Mouse (Mus musculus) hindbrain, postnatal 0 days (tissue): ENCODE measurements at regions not wholly inside any gene's neighbourhood (a gene's known extent, or its start where the extent isn't known, plus 50 kb on each side); places are given as distances from the start of the nearest gene placed in this dataset.
"Not testable (repeated sequence)": the region's sequence is repeated elsewhere in the genome, so short reads cannot be mapped to it uniquely, and the experiment has no call there.

ENCODE experiments used
- ATAC-seq: fragments of 200-750 bp; cut with Nextera tagmentation; 2 replicates; pipeline ENCODE4 v1.8.0; 2017; ENCODE audit warnings: mild to moderate bottlenecking, moderate TSS enrichment, moderate library complexity
- DNase-seq: peaks from one replicate; pipeline ENCODE4 v3.0.0-alpha.2; 2015; ENCODE audit warnings: low spot score
- H3K27ac ChIP-seq: fragments of 300-500 bp; sonication (generic); 2 replicates; pipeline ENCODE4 v1.5.1; 2014; ENCODE audit warnings: mild to moderate bottlenecking
- H3K27me3 ChIP-seq: fragments of 300-500 bp; sonication (generic); 2 replicates; pipeline ENCODE4 v1.6.1; 2014; ENCODE audit warnings: low read length, mixed read lengths; ENCODE audit not compliant: insufficient read depth
- H3K36me3 ChIP-seq: fragments of 300-500 bp; sonication (generic); 2 replicates; pipeline ENCODE4 v1.6.1; 2014; ENCODE audit warnings: low read length, mixed read lengths; ENCODE audit not compliant: insufficient read depth
- H3K4me1 ChIP-seq: fragments of 300-500 bp; sonication (generic); 2 replicates; pipeline ENCODE4 v1.6.1; 2014; ENCODE audit warnings: antibody characterized with exemption, low read length, mixed read lengths; ENCODE audit not compliant: insufficient read depth
- H3K4me2 ChIP-seq: fragments of 300-500 bp; sonication (generic); 2 replicates; pipeline ENCODE4 v1.6.1; 2014; ENCODE audit warnings: low read depth, mild to moderate bottlenecking, low read length, moderate library complexity, mixed read lengths
- H3K4me3 ChIP-seq: fragments of 300-500 bp; sonication (generic); 2 replicates; pipeline ENCODE4 v1.5.1; 2014; ENCODE audit warnings: low read length
- H3K9ac ChIP-seq: fragments of 300-500 bp; sonication (generic); replicated peaks from 2 replicates; pipeline ENCODE4 v1.6.1; 2014; ENCODE audit warnings: mild to moderate bottlenecking, low read length, moderate library complexity, mixed read lengths
- H3K9me3 ChIP-seq: fragments of 300-500 bp; sonication (generic); 2 replicates; pipeline ENCODE4 v1.6.1; 2016; ENCODE audit warnings: low read length, mixed read lengths
- CTCF ChIP-seq: IDR thresholded peaks from 2 replicates; pipeline ENCODE4 v1.5.1; 2016; ENCODE audit warnings: antibody characterized with exemption, control low read depth, low read depth
- WGBS: fragments of 180-500 bp; shearing (Covaris S2); extraction: QIAGEN DNeasy Blood & Tissue Kit; methylation state at CpG from one replicate; pipeline ENCODE4 v1.1.7; 2014; 5-methylcytosine and 5-hydroxymethylcytosine counted together

GRCm38 (mm10) chr7:73039921-73040320 lies 335.4 kb upstream of the Rgma start:
- Histone ChIP-seq H3K9ac (no peak overlapping the region), H3K4me3 (no peak overlapping the region), H3K9me3 (no peaks in the 10 kb centered on the region), H3K4me2 (no peak overlapping the region), H3K27me3 (no peaks in the 10 kb centered on the region), H3K27ac (no peak overlapping the region), H3K36me3 (no peaks in the 10 kb centered on the region), H3K4me1 (peaks cover 6% of the 10 kb centered on the region; the same call in 1 of the 2 replicates)
- TF ChIP-seq CTCF: no peak
- ATAC-seq (0 out of 2 replicates have a peak, but pooled peaks have one; percentile 15), DNase-seq (no peak)
- WGBS: 91% methylated on average over 4 of the region's 4 CpGs

- 65% methylated on average over 3 of the region's 3 CpGs for WGBS
- no peak for TF ChIP-seq CTCF
- H3K4me2 ChIP-seq: no peak overlapping the region
- no peaks in the 10 kb centered on the region for H3K36me3 ChIP-seq
- no peaks in the 10 kb centered on the region for H3K27me3 ChIP-seq
- ATAC-seq (no peak), DNase-seq (no peak)
- H3K27ac ChIP-seq: no peak overlapping the region
- no peak overlapping the region for H3K4me3 ChIP-seq
- no peaks in the 10 kb centered on the region for H3K4me1 ChIP-seq
- H3K9ac ChIP-seq: no peak overlapping the region
- no peaks in the 10 kb centered on the region for H3K9me3 ChIP-seq
Measured at GRCm38 (mm10) chr7:73044316-73044715, 331.0 kb upstream of the Rgma start.

GRCm38 (mm10) chr7:73055891-73056290 lies 319.4 kb upstream of the Rgma start:
- Histone ChIP-seq H3K27ac (no peak overlapping the region), H3K27me3 (no peaks in the 10 kb centered on the region), H3K9me3 (no peaks in the 10 kb centered on the region), H3K4me1 (no peaks in the 10 kb centered on the region), H3K4me3 (no peak overlapping the region), H3K4me2 (no peak overlapping the region), H3K9ac (no peak overlapping the region), H3K36me3 (no peaks in the 10 kb centered on the region)
- no peak for DNase-seq
- ATAC-seq: no peak
- WGBS: 82% methylated on average over 2 of the region's 2 CpGs
- no peak for TF ChIP-seq CTCF

GRCm38 (mm10) chr7:73063556-73063955 lies 311.8 kb upstream of the Rgma start:
- no peak for TF ChIP-seq CTCF
- WGBS: 45% methylated on average over 3 of the region's 3 CpGs
- no peaks in the 10 kb centered on the region for H3K27me3 ChIP-seq
- H3K4me2 ChIP-seq: no peak overlapping the region
- 0 out of 2 replicates have a peak, but pooled peaks cover 2% of the 10 kb centered on the region for H3K4me1 ChIP-seq
- no peak for ATAC-seq
- no peak overlapping the region for H3K27ac ChIP-seq
- no peaks in the 10 kb centered on the region for H3K9me3 ChIP-seq
- no peaks in the 10 kb centered on the region for H3K36me3 ChIP-seq
- H3K9ac ChIP-seq: no peak overlapping the region
- no peak for DNase-seq
- H3K4me3 ChIP-seq: no peak overlapping the region

- ATAC-seq (no peak), DNase-seq (no peak)
- Histone ChIP-seq H3K9ac (no peak overlapping the region), H3K27me3 (no peaks in the 10 kb centered on the region), H3K4me3 (no peak overlapping the region), H3K36me3 (no peaks in the 10 kb centered on the region), H3K27ac (no peak overlapping the region), H3K4me2 (no peak overlapping the region), H3K9me3 (no peaks in the 10 kb centered on the region), H3K4me1 (no peaks in the 10 kb centered on the region)
- WGBS: 81% methylated on average over 1 of the region's 1 CpGs
- TF ChIP-seq CTCF: no peak
Measured at GRCm38 (mm10) chr7:73068534-73068933, 306.8 kb upstream of the Rgma start.

- no peak for TF ChIP-seq CTCF
- Histone ChIP-seq H3K36me3 (no peaks in the 10 kb centered on the region), H3K4me1 (no peaks in the 10 kb centered on the region), H3K4me2 (no peak overlapping the region), H3K4me3 (no peak overlapping the region), H3K9me3 (no peaks in the 10 kb centered on the region), H3K27ac (no peak overlapping the region), H3K9ac (no peak overlapping the region), H3K27me3 (no peaks in the 10 kb centered on the region)
- DNase-seq (no peak), ATAC-seq (no peak)
- WGBS: 90% methylated on average over 4 of the region's 4 CpGs
Measured at GRCm38 (mm10) chr7:73069352-73069751, 306.0 kb upstream of the Rgma start.

- H3K27me3 ChIP-seq, H3K27ac ChIP-seq, ATAC-seq, H3K4me2 ChIP-seq, H3K4me3 ChIP-seq, H3K9ac ChIP-seq, DNase-seq, H3K9me3 ChIP-seq, H3K36me3 ChIP-seq, H3K4me1 ChIP-seq: not testable (repeated sequence)
- WGBS: 97% methylated on average over 7 of the region's 7 CpGs
Measured at GRCm38 (mm10) chr7:73075391-73075790, 299.9 kb upstream of the Rgma start.
